Mouse (Mus musculus) heart, embryonic 14.5 days (tissue): ENCODE results near the gene Zbtb20. TPM values are rescaled to one million over a fixed set of nuclear protein-coding genes. Genes with fewer than 3 reads are reported as not detected.

ENCODE experiments used
- ATAC-seq: fragments of 200-750 bp; cut with Nextera tagmentation; 2 replicates; pipeline ENCODE4 v1.8.0; 2017; ENCODE audit warnings: low read depth, moderate TSS enrichment; ENCODE audit not compliant: insufficient number of reproducible peaks, insufficient read depth, low FRiP score
- H3K27ac ChIP-seq, 2 experiments: fragments of 200-500 bp in 1 of 2; fragments of 300-500 bp in 1 of 2; sonication (generic) in 1 of 2; replicated peaks in 1 of 2; 2 replicates each; pipeline ENCODE4 v1.5.1; 2012 to 2014; ENCODE audit warnings: low read depth in 2 of 2, low read length in 2 of 2, control low read depth in 1 of 2, mild to moderate bottlenecking in 1 of 2, mixed read lengths in 1 of 2; ENCODE audit not compliant: control insufficient read depth in 1 of 2, insufficient read depth in 1 of 2
- H3K27me3 ChIP-seq: fragments of 300-500 bp; sonication (generic); 2 replicates; pipeline ENCODE4 v1.6.1; 2014; ENCODE audit warnings: mild to moderate bottlenecking, low read length, control low read depth; ENCODE audit not compliant: control insufficient read depth, insufficient read depth
- H3K36me3 ChIP-seq: fragments of 300-500 bp; sonication (generic); 2 replicates; pipeline ENCODE4 v1.6.1; 2014; ENCODE audit warnings: mild to moderate bottlenecking, control low read depth, low read length, mixed read lengths; ENCODE audit not compliant: control insufficient read depth, insufficient read depth
- H3K4me1 ChIP-seq, 2 experiments: fragments of 200-500 bp in 1 of 2; fragments of 300-500 bp in 1 of 2; sonication (generic) in 1 of 2; 2 replicates each; pipeline ENCODE4 v1.6.1; 2012 to 2014; ENCODE audit warnings: low read length in 2 of 2, control low read depth in 1 of 2, mixed read lengths in 1 of 2; ENCODE audit not compliant: control insufficient read depth in 2 of 2, insufficient read depth in 2 of 2
- H3K4me2 ChIP-seq: fragments of 300-500 bp; sonication (generic); 2 replicates; pipeline ENCODE4 v1.6.1; 2014; ENCODE audit warnings: mild to moderate bottlenecking, low read length
- H3K4me3 ChIP-seq, 2 experiments: fragments of 200-500 bp in 1 of 2; fragments of 300-500 bp in 1 of 2; sonication (generic) in 1 of 2; 2 replicates each; pipeline ENCODE4 v1.5.1; 2012 to 2014; ENCODE audit warnings: low read length in 2 of 2, mild to moderate bottlenecking in 2 of 2, control low read depth in 1 of 2, low read depth in 1 of 2, moderate library complexity in 1 of 2; ENCODE audit not compliant: control insufficient read depth in 1 of 2, insufficient read depth in 1 of 2
- H3K9ac ChIP-seq: fragments of 300-500 bp; sonication (generic); 2 replicates; pipeline ENCODE4 v1.6.1; 2014; ENCODE audit warnings: mild to moderate bottlenecking, low read length
- H3K9me3 ChIP-seq: fragments of 300-500 bp; sonication (generic); 2 replicates; pipeline ENCODE4 v1.6.1; 2016; ENCODE audit warnings: low read length, control low read depth; ENCODE audit not compliant: control insufficient read depth
- WGBS: fragments of 180-500 bp; shearing (Covaris S2); extraction: QIAGEN DNeasy Blood & Tissue Kit; methylation state at CpG from one replicate; pipeline ENCODE4 v1.1.7; 2014; 5-methylcytosine and 5-hydroxymethylcytosine counted together
- polyA plus RNA-seq: library from polyadenylated mRNA; unstranded; fragments of >200 nt; fragmentation: Nextera tagmentation; extraction: Ambion mirVana; gene quantifications from 2 replicates; pipeline ENCODE4 v1.2.1, GENCODE M21; 2014

The Zbtb20 gene
- polyA plus RNA-seq, 1 experiment from 2014 or later, result 50.3 TPM

DNA sequence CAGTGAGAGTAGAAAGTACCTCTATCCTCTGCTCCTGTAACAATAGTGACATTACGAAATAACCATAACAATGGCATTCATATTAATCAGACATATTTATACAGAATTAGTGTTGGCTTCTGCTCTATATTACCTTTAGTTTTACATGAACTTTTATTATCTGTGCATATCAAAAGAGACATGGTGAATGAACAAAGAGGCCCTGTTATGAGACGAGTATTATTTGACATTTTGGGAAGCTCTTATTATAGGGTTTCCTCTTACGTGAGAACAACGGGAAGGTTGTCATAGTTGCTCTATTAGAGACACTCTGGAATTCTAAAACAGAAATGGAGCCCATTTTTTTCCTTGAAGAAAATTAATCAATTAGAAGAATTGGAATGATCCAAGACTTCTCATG is 161.6 kb downstream of the Zbtb20 start:
- 90% methylated on average over 4 of the region's 4 CpGs for WGBS
- H3K36me3 ChIP-seq, result no peaks in the 10 kb centered on the region
- H3K4me3 ChIP-seq, result no peak overlapping the region
- ATAC-seq, result no peak
- H3K9ac ChIP-seq, result no peak overlapping the region
- H3K27ac ChIP-seq, result no peak overlapping the region
- no peaks in the 10 kb centered on the region for H3K27me3 ChIP-seq
- H3K9me3 ChIP-seq, result no peaks in the 10 kb centered on the region
- no peaks in the 10 kb centered on the region for H3K4me1 ChIP-seq
- no peak overlapping the region for H3K4me2 ChIP-seq

DNA sequence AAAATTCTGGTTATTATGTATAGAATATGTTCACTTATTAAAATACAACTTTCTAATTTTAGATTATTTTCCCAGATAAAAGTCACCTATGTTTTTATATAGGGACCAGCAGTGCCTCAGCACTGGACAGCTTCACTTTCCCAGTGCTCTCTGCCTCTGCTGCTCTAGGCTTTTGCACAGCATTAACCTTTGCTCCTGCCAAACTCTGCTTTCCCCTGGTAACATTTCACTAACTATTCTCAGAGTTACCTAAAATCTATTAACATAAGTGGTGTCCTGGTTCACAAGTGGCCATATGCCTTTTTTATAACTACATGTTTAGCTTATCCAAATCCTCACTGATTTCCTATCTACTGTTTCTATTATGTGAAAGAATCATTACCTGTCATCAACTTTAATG is 169.9 kb downstream of the Zbtb20 start:
- no peak for ATAC-seq
- H3K4me3 ChIP-seq, result no peak overlapping the region
- H3K27me3 ChIP-seq, result no peaks in the 10 kb centered on the region
- H3K4me1 ChIP-seq, result no peaks in the 10 kb centered on the region
- H3K36me3 ChIP-seq, result no peaks in the 10 kb centered on the region
- H3K9me3 ChIP-seq, result no peaks in the 10 kb centered on the region
- no peak overlapping the region for H3K9ac ChIP-seq
- H3K4me2 ChIP-seq, result no peak overlapping the region
- H3K27ac ChIP-seq, result no peak overlapping the region

DNA sequence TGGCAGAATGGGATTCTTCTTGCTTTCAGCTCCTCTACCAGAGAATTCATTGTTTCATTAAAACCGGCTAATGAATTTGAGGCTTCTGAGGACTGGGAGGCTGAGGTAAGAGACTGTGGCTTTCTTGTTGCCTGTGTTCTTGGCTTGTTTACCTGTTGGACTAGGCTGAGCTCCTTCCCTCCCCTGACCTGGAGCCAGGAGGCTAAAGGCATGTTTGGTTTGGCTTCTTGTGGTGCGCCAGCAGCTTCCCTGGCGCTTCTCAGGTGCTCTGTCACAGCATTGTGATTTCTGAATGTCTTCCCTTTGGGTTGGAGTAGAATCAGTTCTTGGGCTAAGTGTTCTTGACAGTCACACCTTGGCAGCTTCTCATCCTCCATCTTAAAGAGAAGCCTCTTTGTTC is 171.0 kb downstream of the Zbtb20 start:
- 80% methylated on average over 3 of the region's 3 CpGs for WGBS
- Histone ChIP-seq H3K27me3 (no peaks in the 10 kb centered on the region), H3K36me3 (no peaks in the 10 kb centered on the region)

DNA sequence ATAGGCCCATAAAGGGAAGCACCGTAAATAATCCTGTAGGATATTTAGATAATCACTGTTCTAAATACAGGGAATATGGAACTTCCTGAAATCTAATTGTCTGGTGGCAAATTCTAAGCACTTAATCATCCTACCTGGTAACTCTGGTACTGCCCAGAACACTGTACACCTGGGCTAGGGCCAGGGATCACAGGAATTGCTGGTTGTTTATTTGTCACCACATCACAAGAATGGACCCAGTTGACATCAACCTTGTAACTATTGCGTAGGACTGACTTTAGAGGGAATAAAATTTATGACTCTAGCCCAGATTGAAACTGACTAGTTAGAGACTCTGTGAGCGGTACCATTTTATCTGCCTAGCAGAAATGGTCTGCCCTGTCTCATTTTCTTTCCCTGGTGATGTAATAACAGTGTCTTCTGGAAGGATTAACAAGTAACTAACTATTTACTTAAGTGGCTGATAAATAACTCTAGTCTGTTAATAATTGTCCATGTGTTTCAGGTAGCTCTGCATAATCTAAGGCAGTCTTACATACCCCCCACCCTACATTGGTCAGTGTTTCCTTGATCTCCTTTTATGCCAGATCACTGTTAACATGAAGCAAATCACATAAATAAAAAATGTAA is 194.1 kb downstream of the Zbtb20 start:
- WGBS, result 92% methylated on average over 3 of the region's 3 CpGs
- Histone ChIP-seq H3K4me1 (no peaks in the 10 kb centered on the region; a peak in 1 of 4 replicates), H3K9me3 (no peaks in the 10 kb centered on the region), H3K27me3 (no peaks in the 10 kb centered on the region), H3K27ac (no peak overlapping the region), H3K4me2 (no peak overlapping the region), H3K4me3 (no peak overlapping the region), H3K9ac (no peak overlapping the region), H3K36me3 (no peaks in the 10 kb centered on the region)
- no peak for ATAC-seq

More for the DNA sequence above, 171.0 kb downstream of the Zbtb20 start:
- H3K4me2 ChIP-seq, result no peak overlapping the region
- H3K9me3 ChIP-seq, result no peaks in the 10 kb centered on the region
- no peak overlapping the region for H3K4me3 ChIP-seq
- no peak overlapping the region for H3K9ac ChIP-seq
- no peak overlapping the region for H3K27ac ChIP-seq
- no peaks in the 10 kb centered on the region for H3K4me1 ChIP-seq
- no peak for ATAC-seq

DNA sequence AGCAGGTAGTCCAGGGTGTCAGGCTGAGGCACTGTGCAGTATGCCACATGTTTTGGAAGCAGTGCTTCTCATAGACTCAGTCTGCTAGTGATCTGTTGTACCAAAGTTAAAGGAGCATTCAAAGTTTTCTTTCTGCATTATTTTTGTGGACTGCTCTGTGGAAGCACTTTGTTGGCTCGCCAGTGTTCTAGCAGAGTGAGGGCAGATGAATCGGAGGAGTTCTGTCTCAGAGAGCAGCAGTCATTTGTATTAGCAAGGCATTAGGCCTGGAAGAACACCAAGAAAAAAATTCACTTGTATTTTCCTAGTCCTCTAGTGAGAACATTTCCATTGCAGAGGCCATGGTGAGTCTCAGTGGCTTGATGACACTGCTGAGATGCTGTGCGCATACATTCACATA is 196.2 kb downstream of the Zbtb20 start:
- no peaks in the 10 kb centered on the region for H3K36me3 ChIP-seq
- WGBS, result 94% methylated on average over 3 of the region's 3 CpGs
- no peak overlapping the region for H3K9ac ChIP-seq
- H3K9me3 ChIP-seq, result no peaks in the 10 kb centered on the region
- no peak overlapping the region for H3K27ac ChIP-seq
- ATAC-seq, result no peak
- no peaks in the 10 kb centered on the region for H3K27me3 ChIP-seq
- H3K4me1 ChIP-seq, result no peaks in the 10 kb centered on the region; a peak in 1 of 4 replicates
- no peak overlapping the region for H3K4me2 ChIP-seq
- H3K4me3 ChIP-seq, result no peak overlapping the region

DNA sequence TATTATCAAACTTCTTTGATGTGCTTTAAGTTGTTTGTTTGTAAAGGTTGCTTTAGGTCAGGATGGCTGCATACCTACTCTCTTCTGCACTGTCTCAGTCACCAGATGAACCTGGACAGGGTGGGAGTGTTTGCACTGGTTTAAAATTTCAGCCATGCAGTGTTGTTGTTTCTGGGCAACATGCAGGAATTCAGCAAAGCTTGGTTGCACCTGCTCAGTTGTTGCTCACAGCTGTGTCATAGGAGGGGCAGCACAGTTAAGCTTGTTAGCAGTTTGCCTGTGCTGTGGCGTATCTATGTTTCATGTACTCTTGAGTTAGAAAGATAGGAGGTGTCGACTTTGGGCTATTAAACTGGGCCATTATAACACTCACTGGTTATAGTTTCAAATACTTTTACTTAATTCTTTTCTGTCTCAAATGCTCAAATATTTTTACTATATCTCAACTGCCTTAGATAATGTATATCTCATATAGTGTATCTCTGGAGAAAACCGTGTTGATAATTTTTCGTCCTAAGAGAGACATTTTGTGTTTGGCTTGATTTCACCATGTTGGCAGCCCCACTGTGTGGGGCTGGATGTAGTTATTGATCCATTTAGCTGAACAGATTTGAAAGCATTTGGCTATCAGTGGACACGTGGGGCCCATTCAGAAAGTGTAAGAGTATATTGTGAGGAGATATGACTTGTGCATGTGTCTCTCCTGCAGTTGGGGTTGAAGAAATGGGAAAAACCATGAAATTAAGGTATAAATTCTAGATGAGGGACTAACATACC is 197.3 kb downstream of the Zbtb20 start:
- Histone ChIP-seq H3K4me2 (no peak overlapping the region), H3K36me3 (no peaks in the 10 kb centered on the region), H3K4me1 (no peaks in the 10 kb centered on the region; a peak in 1 of 4 replicates), H3K9ac (no peak overlapping the region), H3K27me3 (no peaks in the 10 kb centered on the region), H3K27ac (no peak overlapping the region), H3K4me3 (no peak overlapping the region), H3K9me3 (no peaks in the 10 kb centered on the region)
- no peak for ATAC-seq
- WGBS, result 67% methylated on average over 5 of the region's 5 CpGs

DNA sequence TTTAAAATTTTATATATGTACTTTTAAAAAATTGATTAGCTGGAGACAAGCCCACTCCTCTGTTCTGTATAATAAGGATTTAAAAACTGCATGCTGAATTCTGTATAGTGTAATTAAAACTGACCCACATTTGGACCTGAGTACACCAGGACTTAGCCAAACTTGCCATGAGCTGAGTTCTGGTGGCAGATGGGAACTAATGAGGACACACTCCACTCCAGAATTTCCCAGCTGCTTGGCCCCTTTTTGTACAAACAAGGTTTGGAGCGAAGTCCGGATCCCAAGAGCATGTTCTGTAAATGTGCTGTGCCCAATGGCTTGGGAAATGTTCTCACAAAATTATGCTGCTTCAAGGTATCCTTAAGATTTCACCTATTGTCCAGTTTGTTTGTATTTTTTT is 204.7 kb downstream of the Zbtb20 start:
- H3K9me3 ChIP-seq, result no peaks in the 10 kb centered on the region
- no peaks in the 10 kb centered on the region for H3K36me3 ChIP-seq
- H3K4me3 ChIP-seq, result no peak overlapping the region
- no peaks in the 10 kb centered on the region for H3K27me3 ChIP-seq
- H3K9ac ChIP-seq, result no peak overlapping the region
- H3K27ac ChIP-seq, result no peak overlapping the region
- ATAC-seq, result no peak
- H3K4me1 ChIP-seq, result no peaks in the 10 kb centered on the region
- WGBS, result 91% methylated on average over 2 of the region's 2 CpGs
- no peak overlapping the region for H3K4me2 ChIP-seq
